Mouse (Mus musculus) midbrain, embryonic 16.5 days (tissue): Measurements from ENCODE around the gene Auts2. TPM values are rescaled to one million over a fixed set of nuclear protein-coding genes. Genes with fewer than 3 reads are reported as not detected.

ENCODE experiments used
- ATAC-seq: fragments of 200-750 bp; cut with Nextera tagmentation; 2 replicates; pipeline ENCODE4 v1.8.0; 2017; ENCODE audit warnings: moderate TSS enrichment
- H3K27ac ChIP-seq: fragments of 300-500 bp; sonication (generic); 2 replicates; pipeline ENCODE4 v1.5.1; 2014; ENCODE audit warnings: mild to moderate bottlenecking, low read length, mixed read lengths
- H3K27me3 ChIP-seq: fragments of 300-500 bp; sonication (generic); 2 replicates; pipeline ENCODE4 v1.6.1; 2014; ENCODE audit warnings: low read depth, low read length, mixed read lengths; ENCODE audit not compliant: control insufficient read depth, insufficient read depth
- H3K36me3 ChIP-seq: fragments of 300-500 bp; sonication (generic); 2 replicates; pipeline ENCODE4 v1.6.1; 2014; ENCODE audit warnings: mild to moderate bottlenecking, low read length, moderate library complexity, mixed read lengths; ENCODE audit not compliant: control insufficient read depth, insufficient read depth
- H3K4me1 ChIP-seq: fragments of 300-500 bp; sonication (generic); 2 replicates; pipeline ENCODE4 v1.6.1; 2014; ENCODE audit warnings: mild to moderate bottlenecking, low read length, mixed read lengths; ENCODE audit not compliant: control insufficient read depth, insufficient read depth
- H3K4me2 ChIP-seq: fragments of 300-500 bp; sonication (generic); 2 replicates; pipeline ENCODE4 v1.6.1; 2014; ENCODE audit warnings: mild to moderate bottlenecking, low read length, mixed read lengths
- H3K4me3 ChIP-seq: fragments of 300-500 bp; sonication (generic); 2 replicates; pipeline ENCODE4 v1.5.1; 2014; ENCODE audit warnings: low read depth, mild to moderate bottlenecking, low read length, moderate library complexity, mixed read lengths
- H3K9ac ChIP-seq: fragments of 300-500 bp; sonication (generic); 2 replicates; pipeline ENCODE4 v1.6.1; 2014; ENCODE audit warnings: low read depth, low read length, mixed read lengths
- H3K9me3 ChIP-seq: fragments of 300-500 bp; sonication (generic); replicated peaks from 2 replicates; pipeline ENCODE4 v1.6.1; 2014; ENCODE audit warnings: mild to moderate bottlenecking, low read length, mixed read lengths; ENCODE audit not compliant: control insufficient read depth, poor library complexity, severe bottlenecking
- WGBS: fragments of 180-500 bp; shearing (Covaris S2); extraction: QIAGEN DNeasy Blood & Tissue Kit; methylation state at CpG from one replicate; pipeline ENCODE4 v1.1.7; 2014; 5-methylcytosine and 5-hydroxymethylcytosine counted together
- polyA plus RNA-seq: library from polyadenylated mRNA; unstranded; fragments of >200 nt; fragmentation: Nextera tagmentation; extraction: Ambion mirVana; gene quantifications from 2 replicates; pipeline ENCODE4 v1.2.1, GENCODE M21; 2015

The Auts2 gene
- polyA plus RNA-seq, 1 experiment from 2014 or later, result 49.8 TPM

- no peak overlapping the region for H3K4me3 ChIP-seq
- no peaks in the 10 kb centered on the region; the same call in 1 of the 2 replicates for H3K4me1 ChIP-seq
- no peaks in the 10 kb centered on the region for H3K27me3 ChIP-seq
- H3K27ac ChIP-seq, result no peak overlapping the region
- no peaks in the 10 kb centered on the region for H3K9me3 ChIP-seq
- H3K36me3 ChIP-seq, result no peaks in the 10 kb centered on the region
- no peak for ATAC-seq
- no peak overlapping the region for H3K4me2 ChIP-seq
- no peak overlapping the region for H3K9ac ChIP-seq
These were observed 531.3 kb downstream of the Auts2 start for GRCm38 (mm10) chr5:132011795-132012194.

- ATAC-seq, result no peak
- H3K4me3 ChIP-seq, result no peak overlapping the region
- H3K4me1 ChIP-seq, result no peaks in the 10 kb centered on the region; the same call in 1 of the 2 replicates
- no peak overlapping the region for H3K4me2 ChIP-seq
- H3K9me3 ChIP-seq, result no peaks in the 10 kb centered on the region
- no peak overlapping the region for H3K9ac ChIP-seq
- H3K27ac ChIP-seq, result no peak overlapping the region
- H3K36me3 ChIP-seq, result no peaks in the 10 kb centered on the region
- no peaks in the 10 kb centered on the region for H3K27me3 ChIP-seq
- 73% methylated on average over 7 of the region's 7 CpGs for WGBS
These were observed 534.4 kb downstream of the Auts2 start for GRCm38 (mm10) chr5:132008703-132009222.

GRCm38 (mm10) chr5:132007907-132008306 lies 535.2 kb downstream of the Auts2 start:
- Histone ChIP-seq H3K4me3 (no peak overlapping the region), H3K27me3 (no peaks in the 10 kb centered on the region), H3K36me3 (no peaks in the 10 kb centered on the region), H3K9me3 (no peaks in the 10 kb centered on the region), H3K4me2 (no peak overlapping the region), H3K4me1 (no peaks in the 10 kb centered on the region; the same call in 1 of the 2 replicates), H3K27ac (no peak overlapping the region), H3K9ac (no peak overlapping the region)
- WGBS, result 58% methylated on average over 4 of the region's 4 CpGs
- no peak for ATAC-seq

GRCm38 (mm10) chr5:131992681-131993211 lies 550.4 kb downstream of the Auts2 start:
- H3K27ac ChIP-seq, result no peak overlapping the region
- no peak overlapping the region for H3K9ac ChIP-seq
- no peak overlapping the region for H3K4me3 ChIP-seq
- no peak for ATAC-seq
- WGBS, result 71% methylated on average over 12 of the region's 12 CpGs
- no peaks in the 10 kb centered on the region for H3K9me3 ChIP-seq
- no peaks in the 10 kb centered on the region for H3K27me3 ChIP-seq
- no peaks in the 10 kb centered on the region; the same call in 1 of the 2 replicates for H3K4me1 ChIP-seq
- H3K36me3 ChIP-seq, result no peaks in the 10 kb centered on the region
- no peak overlapping the region for H3K4me2 ChIP-seq

- Histone ChIP-seq H3K4me2 (no peak overlapping the region), H3K4me1 (no peaks in the 10 kb centered on the region; the same call in 1 of the 2 replicates), H3K9me3 (no peaks in the 10 kb centered on the region), H3K4me3 (no peak overlapping the region), H3K9ac (no peak overlapping the region), H3K36me3 (no peaks in the 10 kb centered on the region), H3K27me3 (no peaks in the 10 kb centered on the region), H3K27ac (no peak overlapping the region)
- WGBS, result 87% methylated on average over 6 of the region's 6 CpGs
- ATAC-seq, result no peak
These were observed 550.9 kb downstream of the Auts2 start for GRCm38 (mm10) chr5:131992268-131992667.

- H3K4me2 ChIP-seq, result no peak overlapping the region
- H3K9me3 ChIP-seq, result no peaks in the 10 kb centered on the region
- H3K4me3 ChIP-seq, result no peak overlapping the region
- H3K27me3 ChIP-seq, result no peaks in the 10 kb centered on the region
- WGBS, result 57% methylated on average over 1 of the region's 1 CpGs
- no peaks in the 10 kb centered on the region; the same call in 1 of the 2 replicates for H3K4me1 ChIP-seq
- no peak overlapping the region for H3K27ac ChIP-seq
- no peaks in the 10 kb centered on the region for H3K36me3 ChIP-seq
- no peak for ATAC-seq
- H3K9ac ChIP-seq, result no peak overlapping the region
These were observed 552.6 kb downstream of the Auts2 start for GRCm38 (mm10) chr5:131990532-131990931.

- H3K36me3 ChIP-seq, result no peaks in the 10 kb centered on the region
- H3K9me3 ChIP-seq, result no peaks in the 10 kb centered on the region
- H3K4me1 ChIP-seq, result 0 out of 2 replicates have a peak, but pooled peaks cover 2% of the 10 kb centered on the region
- H3K4me3 ChIP-seq, result no peak overlapping the region
- H3K9ac ChIP-seq, result no peak overlapping the region
- no peak for ATAC-seq
- no peaks in the 10 kb centered on the region for H3K27me3 ChIP-seq
- no peak overlapping the region for H3K4me2 ChIP-seq
- H3K27ac ChIP-seq, result no peak overlapping the region
- WGBS, result 63% methylated on average over 3 of the region's 3 CpGs
These were observed 561.7 kb downstream of the Auts2 start for GRCm38 (mm10) chr5:131981451-131981850.

- no peak overlapping the region for H3K4me3 ChIP-seq
- 0 out of 2 replicates have a peak, but pooled peaks cover 2% of the 10 kb centered on the region for H3K4me1 ChIP-seq
- no peak overlapping the region for H3K4me2 ChIP-seq
- ATAC-seq, result no peak
- no peaks in the 10 kb centered on the region for H3K9me3 ChIP-seq
- WGBS, result 67% methylated on average over 9 of the region's 9 CpGs
- H3K27ac ChIP-seq, result no peak overlapping the region
- no peaks in the 10 kb centered on the region for H3K36me3 ChIP-seq
- H3K27me3 ChIP-seq, result no peaks in the 10 kb centered on the region
- no peak overlapping the region for H3K9ac ChIP-seq
These were observed 564.2 kb downstream of the Auts2 start for GRCm38 (mm10) chr5:131978939-131979338.

- no peak overlapping the region for H3K4me2 ChIP-seq
These were observed 565.6 kb downstream of the Auts2 start for GRCm38 (mm10) chr5:131977497-131977896.

More at GRCm38 (mm10) chr5:131977497-131977896, 565.6 kb downstream of the Auts2 start:
- Histone ChIP-seq H3K9me3 (no peaks in the 10 kb centered on the region), H3K4me1 (no peaks in the 10 kb centered on the region; the same call in 1 of the 2 replicates), H3K9ac (no peak overlapping the region), H3K27ac (no peak overlapping the region), H3K4me3 (no peak overlapping the region), H3K27me3 (no peaks in the 10 kb centered on the region), H3K36me3 (no peaks in the 10 kb centered on the region)
- WGBS, result 59% methylated on average over 3 of the region's 3 CpGs
- ATAC-seq, result no peak
